Mouse (Mus musculus) megakaryocyte, embryonic 14.5 days (primary cell): Measurements from ENCODE around the gene Mettl22.

ENCODE experiments used
- FLI1 ChIP-seq: IDR thresholded peaks from 2 replicates; pipeline ENCODE4 v1.6.1; 2012; ENCODE audit warnings: low read length, inconsistent platforms, mixed read lengths
- GATA1 ChIP-seq: IDR thresholded peaks from 3 replicates; pipeline ENCODE4 v1.6.1; 2012; ENCODE audit warnings: mixed read lengths, low read length, inconsistent platforms, borderline replicate concordance

GRCm38 (mm10) chr16:8432616-8433015 lies 38.0 kb upstream of the Mettl22 start:
- TF ChIP-seq GATA1 (no peak), FLI1 (no peak)
